Mouse (Mus musculus): ENCODE measurements around the gene Gm17622.

DNA sequence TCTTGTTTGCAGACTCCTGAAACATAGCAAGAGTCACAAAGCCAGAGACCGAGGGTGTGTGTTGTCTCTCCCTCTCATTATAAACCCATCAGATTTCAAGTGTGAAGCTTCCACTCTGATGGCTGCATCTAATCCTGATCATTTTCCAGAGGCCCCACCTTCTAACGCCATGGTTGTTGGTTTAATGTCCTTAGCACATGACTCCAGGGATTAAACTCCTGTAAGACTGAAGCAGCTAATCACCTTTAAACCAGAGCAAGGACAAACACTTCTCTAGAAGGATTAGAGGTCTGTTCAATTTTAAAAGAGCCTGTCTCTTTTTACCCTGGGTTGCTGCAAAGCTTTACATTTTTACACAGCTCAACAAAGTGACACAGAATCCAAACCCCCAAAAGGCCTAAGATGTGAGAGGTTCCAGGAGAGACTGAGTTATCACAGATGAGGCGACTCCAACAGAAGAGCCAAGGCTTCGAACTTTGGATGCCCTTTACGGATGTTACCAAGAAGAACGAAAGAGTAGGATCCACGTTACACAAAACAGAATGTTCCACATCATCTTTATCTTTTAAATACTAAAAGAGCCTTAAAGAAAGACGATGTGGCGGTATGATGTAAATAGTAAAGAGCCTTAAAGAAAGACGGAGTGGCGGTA is 40.2 kb upstream of the Gm17622 start:
- TF ChIP-seq CTCF (IDR thresholded peaks at IDR 0.05; ENCODE audit: extremely low read depth, insufficient read length, insufficient replicate concordance, low read depth, low read length) = no peak
- no peak for TF ChIP-seq POLR2A (IDR thresholded peaks at IDR 0.05; ENCODE audit: low read depth, low read length)

All from small intestine, adult 2 months (tissue).